Mouse (Mus musculus): ENCODE measurements around the gene Rbks.

GRCm38 (mm10) chr5:31682305-31682704, 15.1 kb downstream of the Rbks start:
- TF ChIP-seq CTCF (IDR thresholded peaks at IDR 0.05; ENCODE audit: borderline replicate concordance, extremely low read depth, insufficient read depth, insufficient read length): no peak
- no peak for TF ChIP-seq POLR2A (IDR thresholded peaks at IDR 0.05; ENCODE audit: borderline replicate concordance, extremely low read depth, insufficient read depth, insufficient read length, poor library complexity, severe bottlenecking)
